Mouse (Mus musculus) bone marrow, adult 2 months (tissue): ENCODE measurements at regions not wholly inside any gene's neighbourhood (a gene's known extent, or its start where the extent isn't known, plus 50 kb on each side); places are given as distances from the start of the nearest gene placed in this dataset.

Experiments used
- CTCF ChIP-seq: fragments of 200-500 bp; IDR thresholded peaks from 2 replicates; pipeline ENCODE4 v1.5.1; 2011; ENCODE audit warnings: low read length, control low read depth; ENCODE audit not compliant: control insufficient read depth, insufficient read depth
- POLR2A ChIP-seq: fragments of 200-500 bp; IDR thresholded peaks from 2 replicates; pipeline ENCODE4 v1.6.1; 2011; ENCODE audit warnings: low read depth, mild to moderate bottlenecking, control low read depth, low read length, borderline replicate concordance; ENCODE audit not compliant: control insufficient read depth

GRCm38 (mm10) chr8:112170184-112170583 lies 155.3 kb upstream of the Gm6793 start:
- TF ChIP-seq CTCF: no peak
- TF ChIP-seq POLR2A: no peak
